Mouse (Mus musculus): ENCODE measurements around the gene Oxct2b. TPM values are rescaled to one million over a fixed set of nuclear protein-coding genes. Genes with fewer than 3 reads are reported as not detected.
A peak's percentile ranks its signal among the peaks of the same experiment; 100 is the strongest.

The Oxct2b gene
- polyA plus RNA-seq, 1 experiment = 0.11 TPM

- no peak overlapping the region for H3K4me3 ChIP-seq (replicated peaks; ENCODE audit: insufficient read depth, low read depth, low read length)
- DNase-seq = no peak
- no peak overlapping the region for H3K27ac ChIP-seq (ENCODE audit: insufficient read depth, low read length)
- WGBS = 86% methylated on average over 2 of the region's 2 CpGs
- TF ChIP-seq CTCF (IDR thresholded peaks at IDR 0.05; ENCODE audit: borderline replicate concordance, insufficient read depth, low read depth, low read length) (no peak), POLR2A (IDR thresholded peaks at IDR 0.05; ENCODE audit: borderline replicate concordance, insufficient read depth, low read length) (no peak)
- peaks cover 4% of the 10 kb centered on the region for H3K4me1 ChIP-seq (ENCODE audit: control insufficient read depth, insufficient read depth, low read length)
- no peaks in the 10 kb centered on the region for H3K27me3 ChIP-seq (ENCODE audit: control insufficient read depth, insufficient read depth, low read length)
Observed at GRCm38 (mm10) chr4:123121286-123121685, 5.2 kb downstream of the Oxct2b start.

GRCm38 (mm10) chr4:123126626-123127025, 10.6 kb downstream of the Oxct2b start:
- Histone ChIP-seq H3K4me3 (replicated peaks; ENCODE audit: insufficient read depth, low read depth, low read length) (no peak overlapping the region), H3K27me3 (ENCODE audit: control insufficient read depth, insufficient read depth, low read length) (no peaks in the 10 kb centered on the region), H3K4me1 (ENCODE audit: control insufficient read depth, insufficient read depth, low read length) (peaks cover 18% of the 10 kb centered on the region), H3K27ac (ENCODE audit: insufficient read depth, low read length) (peak overlapping the region; percentile 63; the same call in 1 of the 2 replicates)
- DNase-seq = peak; percentile 68
- TF ChIP-seq POLR2A (IDR thresholded peaks at IDR 0.05; ENCODE audit: borderline replicate concordance, insufficient read depth, low read length) (no peak), CTCF (IDR thresholded peaks at IDR 0.05; ENCODE audit: borderline replicate concordance, insufficient read depth, low read depth, low read length) (no peak)
- 16% methylated on average over 7 of the region's 7 CpGs for WGBS

- Histone ChIP-seq H3K27ac (ENCODE audit: insufficient read depth, low read length) (peak overlapping the region; percentile 70), H3K4me1 (ENCODE audit: control insufficient read depth, insufficient read depth, low read length) (peaks cover 18% of the 10 kb centered on the region), H3K4me3 (replicated peaks; ENCODE audit: insufficient read depth, low read depth, low read length) (no peak overlapping the region), H3K27me3 (ENCODE audit: control insufficient read depth, insufficient read depth, low read length) (no peaks in the 10 kb centered on the region)
- whole genome bisulfite sequencing = 30% methylated on average over 4 of the region's 4 CpGs
- DNase-seq = peak; percentile 43 to 55
- TF ChIP-seq CTCF (IDR thresholded peaks at IDR 0.05; ENCODE audit: borderline replicate concordance, insufficient read depth, low read depth, low read length) = 0 out of 2 replicates have a peak, but pooled peaks have one; percentile 8
- no peak for TF ChIP-seq POLR2A (IDR thresholded peaks at IDR 0.05; ENCODE audit: borderline replicate concordance, insufficient read depth, low read length)
Observed at GRCm38 (mm10) chr4:123127051-123127450, 11.0 kb downstream of the Oxct2b start.

GRCm38 (mm10) chr4:123137551-123137950, 21.5 kb downstream of the Oxct2b start:
- H3K27me3 ChIP-seq (ENCODE audit: control insufficient read depth, insufficient read depth, low read length) = no peaks in the 10 kb centered on the region
- WGBS = 89% methylated on average over 3 of the region's 3 CpGs

GRCm38 (mm10) chr4:123139513-123140154, 23.6 kb downstream of the Oxct2b start, which contains the start of gene Ppie:
Gene Ppie, minus strand, starts transcription at chr4:123139951.
- under 1% methylated on average over 34 of the region's 34 CpGs for WGBS
- peak within 1 kb of the TSS; percentile 38; the same call in 1 of the 2 replicates for H3K27ac ChIP-seq (ENCODE audit: insufficient read depth, low read length)
- peak within 1 kb of the TSS; percentile 76 for H3K4me3 ChIP-seq (replicated peaks; ENCODE audit: insufficient read depth, low read depth, low read length)
- no peak for TF ChIP-seq CTCF (IDR thresholded peaks at IDR 0.05; ENCODE audit: borderline replicate concordance, insufficient read depth, low read depth, low read length)
- TF ChIP-seq POLR2A (IDR thresholded peaks at IDR 0.05; ENCODE audit: borderline replicate concordance, insufficient read depth, low read length) = peak; percentile 90
- no peaks in the 10 kb centered on the region for H3K27me3 ChIP-seq (ENCODE audit: control insufficient read depth, insufficient read depth, low read length)
- peaks cover 7% of the 10 kb centered on the region for H3K4me1 ChIP-seq (ENCODE audit: control insufficient read depth, insufficient read depth, low read length)
- DNase-seq = peak; percentile 79 to 80

More at GRCm38 (mm10) chr4:123137551-123137950, 21.5 kb downstream of the Oxct2b start:
- DNase-seq = no peak
- H3K27ac ChIP-seq (ENCODE audit: insufficient read depth, low read length) = no peak overlapping the region
- TF ChIP-seq POLR2A (IDR thresholded peaks at IDR 0.05; ENCODE audit: borderline replicate concordance, insufficient read depth, low read length) = no peak
- H3K4me3 ChIP-seq (replicated peaks; ENCODE audit: insufficient read depth, low read depth, low read length) = no peak overlapping the region
- peaks cover 7% of the 10 kb centered on the region for H3K4me1 ChIP-seq (ENCODE audit: control insufficient read depth, insufficient read depth, low read length)

GRCm38 (mm10) chr4:123147446-123148150, 31.5 kb downstream of the Oxct2b start:
- no peak overlapping the region for H3K27ac ChIP-seq (ENCODE audit: insufficient read depth, low read length)
- WGBS = 75% methylated on average over 5 of the region's 5 CpGs
- no peaks in the 10 kb centered on the region for H3K27me3 ChIP-seq (ENCODE audit: control insufficient read depth, insufficient read depth, low read length)

GRCm38 (mm10) chr4:123152003-123152402, 35.9 kb downstream of the Oxct2b start:
- DNase-seq = no peak
- 88% methylated on average over 4 of the region's 4 CpGs for WGBS
- Histone ChIP-seq H3K27ac (ENCODE audit: insufficient read depth, low read length) (no peak overlapping the region), H3K27me3 (ENCODE audit: control insufficient read depth, insufficient read depth, low read length) (no peaks in the 10 kb centered on the region), H3K4me3 (replicated peaks; ENCODE audit: insufficient read depth, low read depth, low read length) (no peak overlapping the region), H3K4me1 (ENCODE audit: control insufficient read depth, insufficient read depth, low read length) (no peaks in the 10 kb centered on the region)
- TF ChIP-seq CTCF (IDR thresholded peaks at IDR 0.05; ENCODE audit: borderline replicate concordance, insufficient read depth, low read depth, low read length) (no peak), POLR2A (IDR thresholded peaks at IDR 0.05; ENCODE audit: borderline replicate concordance, insufficient read depth, low read length) (no peak)

More at GRCm38 (mm10) chr4:123147446-123148150, 31.5 kb downstream of the Oxct2b start:
- no peak for DNase-seq
- Histone ChIP-seq H3K4me3 (replicated peaks; ENCODE audit: insufficient read depth, low read depth, low read length) (no peak overlapping the region), H3K4me1 (ENCODE audit: control insufficient read depth, insufficient read depth, low read length) (no peaks in the 10 kb centered on the region)
- TF ChIP-seq CTCF (IDR thresholded peaks at IDR 0.05; ENCODE audit: borderline replicate concordance, insufficient read depth, low read depth, low read length) = no peak

- H3K4me1 ChIP-seq (ENCODE audit: control insufficient read depth, insufficient read depth, low read length) = no peaks in the 10 kb centered on the region
- no peaks in the 10 kb centered on the region for H3K27me3 ChIP-seq (ENCODE audit: control insufficient read depth, insufficient read depth, low read length)
- TF ChIP-seq POLR2A (IDR thresholded peaks at IDR 0.05; ENCODE audit: borderline replicate concordance, insufficient read depth, low read length) = no peak
- TF ChIP-seq CTCF (IDR thresholded peaks at IDR 0.05; ENCODE audit: borderline replicate concordance, insufficient read depth, low read depth, low read length) = no peak
- 28% methylated on average over 5 of the region's 5 CpGs for WGBS
- H3K27ac ChIP-seq (ENCODE audit: insufficient read depth, low read length) = no peak overlapping the region
- H3K4me3 ChIP-seq (replicated peaks; ENCODE audit: insufficient read depth, low read depth, low read length) = no peak overlapping the region
- DNase-seq = no peak
Observed at GRCm38 (mm10) chr4:123152976-123153375, 36.9 kb downstream of the Oxct2b start.
